Mouse (Mus musculus): Measurements from ENCODE around the gene Abcg8. TPM values are rescaled to one million over a fixed set of nuclear protein-coding genes. Genes with fewer than 3 reads are reported as not detected.

Gene Abcg8
- polyA plus RNA-seq, 1 experiment from 2014 or later: 0.27 TPM

DNA sequence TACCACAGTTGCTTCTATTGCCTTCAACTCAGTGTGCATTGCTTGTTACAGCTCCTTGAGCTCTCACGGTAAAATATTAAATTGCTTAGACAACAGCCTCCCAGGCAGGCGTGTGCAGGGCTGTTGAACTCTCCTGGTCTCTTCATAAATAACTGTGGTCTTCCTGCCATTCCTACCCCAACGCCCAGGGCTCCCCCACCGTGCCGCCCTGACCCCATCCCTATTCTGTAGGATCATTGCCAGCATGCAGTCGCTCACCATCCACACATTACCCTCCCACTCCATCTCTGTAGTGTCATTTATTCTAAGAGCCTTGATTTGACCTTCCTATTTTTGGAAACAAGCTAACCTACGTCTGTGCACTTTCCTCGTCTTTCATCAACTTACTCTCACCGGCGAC lies 11.0 kb upstream of the Abcg8 start:
- Histone ChIP-seq H3K4me3 (ENCODE audit: low read depth, low read length) (no peak overlapping the region), H3K9me3 (replicated peaks; ENCODE audit: control insufficient read depth, low read length) (no peaks in the 10 kb centered on the region), H3K4me2 (ENCODE audit: low read depth, low read length) (no peak overlapping the region), H3K36me3 (replicated peaks; ENCODE audit: control insufficient read depth, insufficient read depth, low read depth, low read length) (no peaks in the 10 kb centered on the region), H3K4me1 (ENCODE audit: control insufficient read depth, insufficient read depth, low read length) (no peaks in the 10 kb centered on the region), H3K27ac (replicated peaks; ENCODE audit: low read depth, low read length) (no peak overlapping the region), H3K9ac (replicated peaks; ENCODE audit: low read length) (no peak overlapping the region), H3K27me3 (ENCODE audit: control insufficient read depth, insufficient read depth, low read length) (no peaks in the 10 kb centered on the region)
- WGBS: 46% methylated on average over 10 of the region's 10 CpGs
- DNase-seq (ENCODE audit: low spot score) (no peak), ATAC-seq (replicated peaks; ENCODE audit: insufficient number of reproducible peaks, low FRiP score, low TSS enrichment, low read depth) (no peak)

DNA sequence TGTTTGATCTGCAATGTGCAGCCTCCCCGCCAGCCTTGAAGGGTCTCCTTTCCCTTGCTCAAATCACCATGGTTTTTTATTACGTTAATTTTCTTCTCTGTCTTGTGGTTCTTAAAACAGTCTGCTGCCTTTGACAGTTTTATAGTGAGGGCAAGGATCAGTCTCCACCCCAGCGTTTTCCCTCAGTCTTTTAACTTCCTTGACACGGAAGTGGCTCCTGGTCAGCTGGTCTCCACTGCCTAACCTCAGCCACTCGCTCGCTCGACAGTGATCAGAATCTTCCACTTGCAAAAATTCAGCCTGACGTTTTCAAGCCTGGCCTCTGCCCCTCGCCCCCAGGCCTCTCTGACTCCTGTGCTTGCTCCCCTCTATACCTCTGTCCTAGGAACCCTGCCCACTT lies 10.4 kb upstream of the Abcg8 start:
- ATAC-seq (replicated peaks; ENCODE audit: insufficient number of reproducible peaks, low FRiP score, low TSS enrichment, low read depth) (no peak), DNase-seq (ENCODE audit: low spot score) (no peak)
- Histone ChIP-seq H3K9me3 (replicated peaks; ENCODE audit: control insufficient read depth, low read length) (no peaks in the 10 kb centered on the region), H3K4me2 (ENCODE audit: low read depth, low read length) (no peak overlapping the region), H3K27ac (replicated peaks; ENCODE audit: low read depth, low read length) (no peak overlapping the region), H3K9ac (replicated peaks; ENCODE audit: low read length) (no peak overlapping the region), H3K27me3 (ENCODE audit: control insufficient read depth, insufficient read depth, low read length) (no peaks in the 10 kb centered on the region), H3K4me3 (ENCODE audit: low read depth, low read length) (no peak overlapping the region), H3K36me3 (replicated peaks; ENCODE audit: control insufficient read depth, insufficient read depth, low read depth, low read length) (no peaks in the 10 kb centered on the region), H3K4me1 (ENCODE audit: control insufficient read depth, insufficient read depth, low read length) (no peaks in the 10 kb centered on the region)
- WGBS: 29% methylated on average over 9 of the region's 9 CpGs

DNA sequence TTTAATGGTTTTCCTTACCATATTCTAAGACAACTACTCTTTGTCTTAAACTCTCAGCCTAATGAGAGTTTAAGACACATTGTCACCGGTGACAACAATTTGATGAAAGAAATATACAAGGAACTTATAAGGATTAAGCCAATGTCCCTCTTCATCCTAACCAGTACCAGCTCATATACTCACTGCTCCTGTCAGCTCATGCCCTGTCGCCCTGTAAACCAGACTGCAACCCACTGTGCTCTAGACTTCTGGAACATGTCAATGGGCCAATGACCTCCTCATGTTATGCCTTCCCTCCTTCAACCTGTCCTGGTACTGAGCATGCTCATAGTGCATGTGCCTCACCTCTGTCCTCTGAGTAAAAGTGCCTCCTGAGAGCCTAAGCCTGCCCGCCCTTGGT lies 8.3 kb upstream of the Abcg8 start:
- WGBS: 93% methylated on average over 3 of the region's 3 CpGs

DNA sequence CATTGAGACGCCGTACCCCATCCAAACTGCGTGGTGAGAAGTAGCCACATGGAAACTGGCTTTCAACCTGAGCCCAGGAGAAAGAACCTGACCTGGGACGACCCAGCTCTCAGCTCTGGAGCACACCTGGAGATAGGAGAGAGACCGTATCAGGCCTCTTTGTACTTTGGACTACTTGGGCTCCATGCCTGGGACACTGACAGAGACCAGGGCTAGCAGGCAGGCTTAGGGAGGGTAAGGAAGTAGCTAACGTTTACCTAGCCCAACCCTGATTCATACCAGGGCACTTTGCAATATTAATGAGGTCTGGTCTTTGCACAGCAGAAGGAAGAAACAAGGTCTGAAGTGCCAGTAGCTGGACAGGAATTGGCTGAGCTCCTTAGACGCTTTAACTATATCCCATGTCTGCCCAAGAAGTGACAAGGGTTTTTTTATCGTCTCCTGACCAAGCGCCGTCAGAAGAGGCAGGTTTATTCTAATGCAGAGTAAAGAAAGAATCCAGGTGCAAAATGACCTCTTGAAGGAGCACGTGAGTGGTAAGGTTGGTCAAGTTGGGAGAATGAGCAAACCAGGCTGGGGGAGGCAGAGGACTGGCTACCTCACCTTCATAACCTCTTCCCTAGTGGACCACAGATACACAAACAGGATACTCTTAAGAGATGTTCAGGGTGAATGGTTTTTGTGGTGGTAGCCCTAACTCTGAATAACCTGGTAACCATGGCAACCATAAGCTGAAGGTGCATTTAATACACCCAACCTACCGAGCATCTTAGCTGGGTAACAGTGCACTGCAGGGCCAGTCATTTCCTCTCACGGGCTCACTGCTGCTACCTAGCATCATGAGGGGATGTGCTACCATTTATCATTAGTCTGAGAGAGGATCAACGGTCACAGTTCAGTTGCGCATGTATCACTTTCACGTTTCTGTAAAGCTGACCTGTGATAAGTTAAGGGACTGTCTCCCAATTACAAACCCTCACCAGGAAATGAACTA lies 3.4 kb upstream of the Abcg8 start:
- no peak for ATAC-seq (replicated peaks; ENCODE audit: insufficient number of reproducible peaks, low FRiP score, low TSS enrichment, low read depth)
- Histone ChIP-seq H3K4me1 (ENCODE audit: control insufficient read depth, insufficient read depth, low read length) (no peaks in the 10 kb centered on the region), H3K27me3 (ENCODE audit: control insufficient read depth, insufficient read depth, low read length) (no peaks in the 10 kb centered on the region), H3K27ac (replicated peaks; ENCODE audit: low read depth, low read length) (no peak overlapping the region), H3K4me3 (ENCODE audit: low read depth, low read length) (no peak overlapping the region), H3K36me3 (replicated peaks; ENCODE audit: control insufficient read depth, insufficient read depth, low read depth, low read length) (no peaks in the 10 kb centered on the region), H3K4me2 (ENCODE audit: low read depth, low read length) (no peak overlapping the region), H3K9ac (replicated peaks; ENCODE audit: low read length) (no peak overlapping the region), H3K9me3 (replicated peaks; ENCODE audit: control insufficient read depth, low read length) (no peaks in the 10 kb centered on the region)
- 76% methylated on average over 16 of the region's 16 CpGs for WGBS
- DNase-seq (ENCODE audit: low spot score): no peak

More for the DNA sequence above, 8.3 kb upstream of the Abcg8 start:
- H3K9me3 ChIP-seq (replicated peaks; ENCODE audit: control insufficient read depth, low read length): no peaks in the 10 kb centered on the region
- no peak overlapping the region for H3K27ac ChIP-seq (replicated peaks; ENCODE audit: low read depth, low read length)
- no peak overlapping the region for H3K4me2 ChIP-seq (ENCODE audit: low read depth, low read length)
- H3K27me3 ChIP-seq (ENCODE audit: control insufficient read depth, insufficient read depth, low read length): no peaks in the 10 kb centered on the region
- ATAC-seq (replicated peaks; ENCODE audit: insufficient number of reproducible peaks, low FRiP score, low TSS enrichment, low read depth): no peak
- H3K36me3 ChIP-seq (replicated peaks; ENCODE audit: control insufficient read depth, insufficient read depth, low read depth, low read length): no peaks in the 10 kb centered on the region
- no peak overlapping the region for H3K9ac ChIP-seq (replicated peaks; ENCODE audit: low read length)
- no peaks in the 10 kb centered on the region for H3K4me1 ChIP-seq (ENCODE audit: control insufficient read depth, insufficient read depth, low read length)
- no peak for DNase-seq (ENCODE audit: low spot score)
- H3K4me3 ChIP-seq (ENCODE audit: low read depth, low read length): no peak overlapping the region

DNA sequence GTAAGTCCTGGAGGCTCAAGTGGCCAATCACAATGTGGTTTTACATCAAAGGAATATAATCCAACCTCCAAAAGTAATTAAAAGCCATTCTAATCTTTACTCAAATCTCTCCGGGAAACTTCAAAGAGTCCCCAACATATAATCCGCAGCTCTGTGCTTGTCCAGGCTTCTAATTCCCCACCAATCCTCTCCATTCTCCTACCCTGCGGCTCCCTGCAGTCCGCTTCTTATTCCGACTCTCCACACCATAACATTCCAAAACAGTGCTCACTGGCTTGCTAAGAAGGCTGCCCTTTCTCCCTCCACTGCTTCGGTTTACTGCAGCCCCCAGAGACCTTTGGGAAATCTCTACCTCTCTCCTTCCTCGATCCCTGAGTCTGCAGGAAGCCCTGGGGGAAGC lies 2.1 kb upstream of the Abcg8 start:
- H3K36me3 ChIP-seq (replicated peaks; ENCODE audit: control insufficient read depth, insufficient read depth, low read depth, low read length): no peaks in the 10 kb centered on the region
- H3K4me2 ChIP-seq (ENCODE audit: low read depth, low read length): no peak overlapping the region
- no peak overlapping the region for H3K9ac ChIP-seq (replicated peaks; ENCODE audit: low read length)
- H3K9me3 ChIP-seq (replicated peaks; ENCODE audit: control insufficient read depth, low read length): no peaks in the 10 kb centered on the region
- H3K4me1 ChIP-seq (ENCODE audit: control insufficient read depth, insufficient read depth, low read length): no peaks in the 10 kb centered on the region
- no peak overlapping the region for H3K4me3 ChIP-seq (ENCODE audit: low read depth, low read length)
- ATAC-seq (replicated peaks; ENCODE audit: insufficient number of reproducible peaks, low FRiP score, low TSS enrichment, low read depth) (no peak), DNase-seq (ENCODE audit: low spot score) (peak; percentile 41)
- no peaks in the 10 kb centered on the region for H3K27me3 ChIP-seq (ENCODE audit: control insufficient read depth, insufficient read depth, low read length)
- no peak overlapping the region for H3K27ac ChIP-seq (replicated peaks; ENCODE audit: low read depth, low read length)
- 12% methylated on average over 7 of the region's 7 CpGs for WGBS

DNA sequence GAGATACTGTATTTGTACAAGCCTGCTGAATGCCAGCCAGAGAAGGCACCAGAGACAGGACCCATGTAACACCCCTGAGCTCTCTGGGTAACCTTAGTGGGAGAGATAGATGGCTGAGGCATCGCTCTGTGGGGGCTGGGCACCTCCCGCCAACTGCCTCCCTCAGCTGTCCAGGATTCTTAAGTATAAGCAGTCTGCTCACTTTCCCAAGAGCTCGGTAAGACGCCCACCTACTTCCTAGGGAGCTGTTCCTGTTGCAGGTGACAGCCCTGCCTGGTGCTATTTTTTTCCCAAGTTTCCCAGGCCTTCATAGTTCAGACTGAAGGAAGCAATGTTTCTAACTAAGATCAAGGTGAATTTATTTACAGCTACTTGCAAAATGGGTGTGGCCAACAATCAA lies 898 bp upstream of the Abcg8 start:
- no peak for ATAC-seq (replicated peaks; ENCODE audit: insufficient number of reproducible peaks, low FRiP score, low TSS enrichment, low read depth)
- 58% methylated on average over 4 of the region's 4 CpGs for WGBS
- no peak overlapping the region for H3K4me2 ChIP-seq (ENCODE audit: low read depth, low read length)
- H3K4me1 ChIP-seq (ENCODE audit: control insufficient read depth, insufficient read depth, low read length): no peaks in the 10 kb centered on the region
- H3K27ac ChIP-seq (replicated peaks; ENCODE audit: low read depth, low read length): no peak overlapping the region
- H3K9me3 ChIP-seq (replicated peaks; ENCODE audit: control insufficient read depth, low read length): no peaks in the 10 kb centered on the region
- no peak for DNase-seq (ENCODE audit: low spot score)
- H3K9ac ChIP-seq (replicated peaks; ENCODE audit: low read length): no peak overlapping the region
- no peak overlapping the region for H3K4me3 ChIP-seq (ENCODE audit: low read depth, low read length)
- H3K36me3 ChIP-seq (replicated peaks; ENCODE audit: control insufficient read depth, insufficient read depth, low read depth, low read length): no peaks in the 10 kb centered on the region
- no peaks in the 10 kb centered on the region for H3K27me3 ChIP-seq (ENCODE audit: control insufficient read depth, insufficient read depth, low read length)

DNA sequence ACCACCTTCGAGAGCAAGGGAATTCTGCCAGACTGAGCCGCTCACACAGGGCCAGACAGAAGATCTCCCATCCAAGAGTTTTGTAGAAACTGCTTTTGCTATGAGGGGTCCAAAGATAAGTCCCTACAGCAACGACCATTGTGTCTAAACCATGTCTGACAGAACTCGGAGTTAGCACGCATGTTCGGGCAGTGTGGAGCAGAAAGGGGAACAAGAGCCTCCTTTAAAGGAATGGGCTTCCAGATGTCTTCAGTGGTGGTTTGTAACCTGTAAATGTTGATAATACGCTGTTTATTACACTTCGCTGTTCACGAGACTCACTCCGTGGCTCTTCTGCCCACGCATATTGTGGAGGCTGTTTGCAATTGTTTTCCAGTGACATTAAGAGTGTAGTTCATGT lies 1.5 kb downstream of the Abcg8 start:
- Histone ChIP-seq H3K4me1 (ENCODE audit: control insufficient read depth, insufficient read depth, low read length) (no peaks in the 10 kb centered on the region), H3K36me3 (replicated peaks; ENCODE audit: control insufficient read depth, insufficient read depth, low read depth, low read length) (no peaks in the 10 kb centered on the region)
- WGBS: 90% methylated on average over 11 of the region's 11 CpGs

DNA sequence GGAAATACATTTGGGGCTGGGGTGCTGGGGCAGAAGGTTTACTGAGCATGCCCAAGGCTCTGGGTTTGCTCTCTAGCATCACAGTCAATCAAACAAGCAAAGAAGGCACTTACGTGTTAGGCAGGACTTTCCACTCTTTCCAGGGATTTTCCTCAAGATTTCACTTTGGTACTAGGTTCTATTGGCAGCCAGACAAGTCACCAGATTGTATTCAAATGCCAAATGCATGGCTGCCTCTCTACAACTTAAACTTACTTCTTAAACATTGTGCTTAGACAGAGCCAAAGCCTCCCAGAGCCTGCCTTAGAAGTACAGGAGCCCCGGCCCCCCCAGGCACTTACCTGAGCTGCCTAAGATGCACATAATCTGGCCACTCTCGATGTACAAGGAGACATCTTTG lies 5.6 kb downstream of the Abcg8 start:
- Histone ChIP-seq H3K4me2 (ENCODE audit: low read depth, low read length) (no peak overlapping the region), H3K27me3 (ENCODE audit: control insufficient read depth, insufficient read depth, low read length) (no peaks in the 10 kb centered on the region), H3K27ac (replicated peaks; ENCODE audit: low read depth, low read length) (no peak overlapping the region), H3K36me3 (replicated peaks; ENCODE audit: control insufficient read depth, insufficient read depth, low read depth, low read length) (no peaks in the 10 kb centered on the region), H3K4me1 (ENCODE audit: control insufficient read depth, insufficient read depth, low read length) (no peaks in the 10 kb centered on the region), H3K9ac (replicated peaks; ENCODE audit: low read length) (no peak overlapping the region), H3K4me3 (ENCODE audit: low read depth, low read length) (no peak overlapping the region), H3K9me3 (replicated peaks; ENCODE audit: control insufficient read depth, low read length) (no peaks in the 10 kb centered on the region)
- 75% methylated on average over 3 of the region's 3 CpGs for WGBS
- no peak for ATAC-seq (replicated peaks; ENCODE audit: insufficient number of reproducible peaks, low FRiP score, low TSS enrichment, low read depth)
- no peak for DNase-seq (ENCODE audit: low spot score)

More for the DNA sequence above, 1.5 kb downstream of the Abcg8 start:
- H3K4me3 ChIP-seq (ENCODE audit: low read depth, low read length): no peak overlapping the region
- H3K27ac ChIP-seq (replicated peaks; ENCODE audit: low read depth, low read length): no peak overlapping the region
- H3K27me3 ChIP-seq (ENCODE audit: control insufficient read depth, insufficient read depth, low read length): no peaks in the 10 kb centered on the region
- no peak overlapping the region for H3K9ac ChIP-seq (replicated peaks; ENCODE audit: low read length)
- ATAC-seq (replicated peaks; ENCODE audit: insufficient number of reproducible peaks, low FRiP score, low TSS enrichment, low read depth) (no peak), DNase-seq (ENCODE audit: low spot score) (no peak)
- H3K9me3 ChIP-seq (replicated peaks; ENCODE audit: control insufficient read depth, low read length): no peaks in the 10 kb centered on the region
- H3K4me2 ChIP-seq (ENCODE audit: low read depth, low read length): no peak overlapping the region
